Mouse (Mus musculus) 3134 (cell line): ENCODE data around the gene Qprt.

Experiments
- DNase-seq: peaks from one replicate; pipeline ENCODE4 v3.0.0-alpha.2; 2011; ENCODE audit warnings: low spot score; ENCODE audit not compliant: insufficient read length; ENCODE audit errors: extremely low read depth

The Qprt gene

DNA sequence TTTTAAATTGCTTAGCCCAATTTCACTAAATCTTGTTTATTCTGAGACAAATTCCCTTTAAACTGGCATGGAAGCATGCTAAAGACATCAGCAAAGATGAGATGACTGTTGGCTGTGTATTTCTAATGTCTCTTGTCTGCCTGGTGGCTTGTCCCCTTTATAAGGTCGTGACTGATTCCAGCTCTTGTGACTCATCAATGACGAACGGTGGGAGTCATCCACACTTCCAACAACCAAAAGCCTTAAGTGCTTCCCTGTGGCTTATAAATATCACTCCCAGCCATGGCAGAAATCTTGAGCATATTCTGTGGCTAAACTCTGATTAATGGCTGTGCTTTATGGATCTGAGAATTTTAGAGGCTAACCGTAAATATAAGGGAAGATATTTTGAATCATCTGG is 55.7 kb downstream of the Qprt start:
- DNase-seq, result peak; percentile 34

DNA sequence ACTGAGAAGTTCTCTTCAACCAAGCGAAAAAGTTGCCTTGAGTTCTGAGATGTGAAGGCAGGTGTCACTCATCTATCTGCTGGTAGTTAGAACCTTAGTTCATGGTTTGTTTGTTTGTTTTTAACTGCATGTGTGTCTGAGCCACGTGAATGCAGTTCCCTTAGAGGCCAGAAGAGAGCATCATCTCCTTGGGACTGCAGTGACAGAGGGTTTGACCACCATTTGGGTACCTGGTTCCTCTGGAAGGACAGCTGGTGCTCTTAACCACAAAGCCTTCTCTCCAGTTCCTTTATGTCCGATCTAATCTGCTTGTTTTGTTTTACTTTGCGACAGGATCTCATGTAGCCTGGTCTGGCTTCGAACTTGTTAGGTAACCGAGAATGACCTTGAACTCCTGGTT is 56.5 kb downstream of the Qprt start:
- DNase-seq, result no peak
